Mouse (Mus musculus) liver, embryonic 15.5 days (tissue): Measurements from ENCODE around the gene Tbc1d10c. TPM values are rescaled to one million over a fixed set of nuclear protein-coding genes. Genes with fewer than 3 reads are reported as not detected.
A peak's percentile ranks its signal among the peaks of the same experiment; 100 is the strongest.

Experiments used
- ATAC-seq: fragments of 200-750 bp; cut with Nextera tagmentation; 2 replicates; pipeline ENCODE4 v1.8.0; 2017; ENCODE audit warnings: moderate number of reproducible peaks, mild to moderate bottlenecking, moderate library complexity; ENCODE audit not compliant: insufficient read depth
- H3K27ac ChIP-seq: fragments of 300-500 bp; sonication (generic); replicated peaks from 2 replicates; pipeline ENCODE4 v1.5.1; 2015; ENCODE audit warnings: mild to moderate bottlenecking, inconsistent platforms
- H3K27me3 ChIP-seq: fragments of 300-500 bp; sonication (generic); 2 replicates; pipeline ENCODE4 v1.6.1; 2015; ENCODE audit warnings: mild to moderate bottlenecking, inconsistent platforms
- H3K36me3 ChIP-seq: fragments of 300-500 bp; sonication (generic); replicated peaks from 2 replicates; pipeline ENCODE4 v1.6.1; 2015; ENCODE audit warnings: moderate library complexity, mild to moderate bottlenecking, inconsistent platforms
- H3K4me1 ChIP-seq: fragments of 300-500 bp; sonication (generic); replicated peaks from 2 replicates; pipeline ENCODE4 v1.6.1; 2015; ENCODE audit warnings: inconsistent platforms
- H3K4me2 ChIP-seq: fragments of 300-500 bp; sonication (generic); 2 replicates; pipeline ENCODE4 v1.6.1; 2015; ENCODE audit warnings: moderate library complexity, mild to moderate bottlenecking, inconsistent platforms
- H3K4me3 ChIP-seq: fragments of 300-500 bp; sonication (generic); replicated peaks from 2 replicates; pipeline ENCODE4 v1.5.1; 2015; ENCODE audit warnings: mild to moderate bottlenecking, inconsistent platforms
- H3K9ac ChIP-seq: fragments of 300-500 bp; sonication (generic); 2 replicates; pipeline ENCODE4 v1.6.1; 2015; ENCODE audit warnings: moderate library complexity, mild to moderate bottlenecking, inconsistent platforms
- H3K9me3 ChIP-seq: fragments of 300-500 bp; sonication (generic); replicated peaks from 2 replicates; pipeline ENCODE4 v1.6.1; 2016; ENCODE audit warnings: inconsistent platforms
- WGBS: fragments of 180-500 bp; shearing (Covaris S2); methylation state at CpG from one replicate; pipeline ENCODE4 v1.1.7; 2015; ENCODE audit warnings: mixed read lengths; ENCODE audit not compliant: insufficient replicate concordance; 5-methylcytosine and 5-hydroxymethylcytosine counted together
- polyA plus RNA-seq: library from polyadenylated mRNA; unstranded; fragments of >200 nt; fragmentation: Nextera tagmentation; extraction: Ambion mirVana; gene quantifications from 2 replicates; pipeline ENCODE4 v1.2.1, GENCODE M21; 2015

The Tbc1d10c gene
- polyA plus RNA-seq, 1 experiment from 2014 or later, result 5.5 TPM

DNA sequence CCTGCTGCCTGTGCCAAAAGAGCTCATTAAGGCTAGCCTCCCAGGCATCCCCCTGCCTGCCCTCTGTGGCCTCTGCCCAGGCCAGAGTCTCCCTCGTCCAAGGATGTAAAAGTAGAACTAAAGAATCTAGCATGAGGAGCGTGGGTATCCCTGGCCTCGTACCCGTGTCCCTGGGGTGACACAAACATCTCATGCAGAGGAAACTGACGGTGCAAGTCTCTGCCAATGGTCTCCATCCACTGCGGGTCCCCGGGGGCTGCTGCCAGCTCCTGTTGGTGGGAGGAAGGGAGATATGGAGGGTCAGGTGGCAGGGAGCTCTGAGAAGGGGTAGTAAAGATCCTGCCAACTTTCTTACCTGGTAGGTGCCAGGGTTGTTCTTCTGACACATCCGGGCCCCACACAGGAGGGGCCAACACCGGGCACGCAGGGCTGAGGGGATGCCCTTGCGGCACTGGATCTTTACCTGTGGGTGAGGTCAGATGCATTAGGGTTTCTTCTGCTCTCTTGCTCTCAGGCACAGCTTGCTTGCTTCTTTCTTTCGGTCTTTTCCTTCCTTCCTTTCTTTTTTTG lies 1.9 kb downstream of the Tbc1d10c start:
- Histone ChIP-seq H3K4me1 (peaks cover 53% of the 10 kb centered on the region), H3K36me3 (peaks cover 13% of the 10 kb centered on the region), H3K9me3 (no peaks in the 10 kb centered on the region), H3K9ac (no peak overlapping the region), H3K4me3 (no peak overlapping the region), H3K27ac (no peak overlapping the region), H3K4me2 (no peak overlapping the region), H3K27me3 (no peaks in the 10 kb centered on the region)
- WGBS, result 70% methylated on average over 12 of the region's 12 CpGs
- no peak for ATAC-seq

GRCm38 (mm10) chr19:4187303-4187702 lies 3.8 kb downstream of the Tbc1d10c start:
- Histone ChIP-seq H3K4me2 (no peak overlapping the region), H3K36me3 (no peaks in the 10 kb centered on the region), H3K4me3 (no peak overlapping the region), H3K4me1 (peaks cover 45% of the 10 kb centered on the region), H3K9me3 (no peaks in the 10 kb centered on the region), H3K27me3 (no peaks in the 10 kb centered on the region), H3K9ac (no peak overlapping the region), H3K27ac (no peak overlapping the region)
- ATAC-seq, result no peak
- 64% methylated on average over 3 of the region's 3 CpGs for WGBS

DNA sequence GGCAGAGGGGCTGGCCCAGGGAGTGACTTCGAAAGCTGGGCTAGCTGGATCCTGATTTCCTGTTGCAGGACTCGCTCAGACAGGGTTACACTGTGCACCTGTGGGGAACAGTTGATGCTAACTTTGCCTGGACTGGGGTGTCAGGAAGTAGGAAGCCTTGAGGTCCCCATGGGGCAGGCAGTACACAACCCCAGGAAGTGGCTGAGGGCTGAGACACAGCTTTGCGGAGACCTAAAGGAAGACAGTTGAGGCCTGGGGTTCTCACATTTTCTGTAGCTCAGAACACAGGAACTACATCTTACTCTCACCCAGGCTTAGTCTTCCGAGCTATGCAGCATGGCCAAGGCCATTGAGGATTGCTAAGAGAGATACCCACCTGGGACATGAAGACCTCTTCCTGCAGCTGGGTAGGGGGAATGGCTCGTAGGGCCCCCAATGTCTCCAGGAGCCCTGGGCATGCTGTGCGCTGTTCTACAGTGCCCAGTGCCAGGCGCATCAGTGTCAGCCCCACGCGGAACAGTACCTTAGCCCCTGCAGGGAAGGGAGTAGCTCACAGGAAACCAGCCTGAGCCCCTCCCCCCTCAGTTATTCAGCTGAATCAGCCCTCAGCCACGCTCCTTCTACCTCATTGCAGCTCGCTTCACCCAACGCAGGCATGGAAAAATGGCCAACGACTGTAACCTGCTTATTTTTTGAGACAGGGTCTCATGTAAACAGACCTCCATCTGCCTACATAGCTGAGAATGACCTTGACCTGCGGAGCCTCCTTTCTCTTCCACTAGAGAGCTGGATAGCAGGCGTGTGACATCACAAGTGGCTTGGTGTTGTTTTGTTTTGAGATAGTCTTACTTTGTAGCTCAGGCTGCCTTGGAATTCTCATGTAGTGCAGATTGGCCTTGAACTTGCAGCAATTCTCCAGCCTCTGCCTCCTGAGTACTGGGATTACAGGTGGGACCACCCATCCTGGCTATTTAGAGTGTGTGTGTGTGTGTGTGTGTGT lies 5.8 kb downstream of the Tbc1d10c start:
- Histone ChIP-seq H3K27ac (peak overlapping the region; percentile 42; the same call in 1 of the 2 replicates), H3K4me2 (peak overlapping the region; percentile 19; the same call in 1 of the 2 replicates), H3K4me3 (no peak overlapping the region), H3K27me3 (no peaks in the 10 kb centered on the region; the same call in 1 of the 2 replicates), H3K36me3 (no peaks in the 10 kb centered on the region), H3K4me1 (peaks cover 37% of the 10 kb centered on the region), H3K9ac (no peak overlapping the region), H3K9me3 (no peaks in the 10 kb centered on the region)
- ATAC-seq, result peak; percentile 55; the same call in 1 of the 2 replicates
- WGBS, result 24% methylated on average over 15 of the region's 15 CpGs

DNA sequence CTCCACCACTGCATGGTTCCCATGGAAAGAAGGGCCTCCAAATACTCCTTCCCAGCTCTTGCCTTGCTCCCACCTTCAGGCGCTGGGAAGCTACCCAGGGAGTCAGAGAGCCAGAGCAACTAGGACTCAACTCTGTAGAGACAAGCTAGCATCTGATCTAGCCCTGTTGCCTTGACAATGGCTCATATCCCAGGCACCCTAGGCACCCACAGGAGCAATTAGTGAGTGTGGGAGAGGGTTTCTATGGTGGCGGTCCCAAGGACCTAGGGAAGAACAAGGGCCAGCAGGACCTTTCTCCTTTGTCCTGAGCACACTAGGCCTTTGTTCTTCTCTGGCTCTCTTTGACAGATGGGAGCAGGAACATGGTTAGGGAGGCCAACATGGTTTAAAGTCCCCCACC lies 7.4 kb downstream of the Tbc1d10c start:
- Histone ChIP-seq H3K4me1 (peaks cover 38% of the 10 kb centered on the region), H3K9ac (no peak overlapping the region), H3K27ac (no peak overlapping the region), H3K9me3 (no peaks in the 10 kb centered on the region), H3K36me3 (no peaks in the 10 kb centered on the region), H3K4me3 (no peak overlapping the region), H3K4me2 (no peak overlapping the region), H3K27me3 (no peaks in the 10 kb centered on the region; the same call in 1 of the 2 replicates)
- WGBS, result 62% methylated on average over 2 of the region's 2 CpGs
- no peak for ATAC-seq

GRCm38 (mm10) chr19:4181892-4182291 lies 9.2 kb downstream of the Tbc1d10c start:
- H3K27me3 ChIP-seq, result no peaks in the 10 kb centered on the region; the same call in 1 of the 2 replicates
- no peak overlapping the region for H3K4me3 ChIP-seq
- peaks cover 34% of the 10 kb centered on the region for H3K4me1 ChIP-seq
- H3K9ac ChIP-seq, result no peak overlapping the region
- ATAC-seq, result no peak
- 40% methylated on average over 3 of the region's 3 CpGs for WGBS
- no peaks in the 10 kb centered on the region for H3K9me3 ChIP-seq
- H3K4me2 ChIP-seq, result no peak overlapping the region
- no peak overlapping the region for H3K27ac ChIP-seq
- no peaks in the 10 kb centered on the region for H3K36me3 ChIP-seq

DNA sequence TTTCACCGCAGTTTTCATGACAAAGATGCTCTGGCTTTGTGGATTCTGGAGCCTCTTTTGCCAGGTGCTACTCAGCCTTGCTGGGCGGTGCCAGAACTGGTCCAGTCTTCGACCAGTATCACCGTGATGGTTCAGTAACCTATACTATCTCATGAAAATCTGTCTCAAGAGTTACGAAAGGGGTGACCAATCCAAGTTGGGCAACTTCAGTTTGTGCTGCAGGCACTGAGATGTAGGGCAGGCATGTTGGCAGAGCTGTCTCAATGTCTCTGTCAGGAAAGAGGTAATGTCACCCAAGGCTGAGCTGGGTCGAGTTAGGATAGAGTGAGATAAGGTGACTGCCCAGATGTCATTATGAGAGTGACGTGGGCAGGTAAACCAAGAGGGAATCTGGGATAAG lies 10.7 kb downstream of the Tbc1d10c start:
- Histone ChIP-seq H3K36me3 (no peaks in the 10 kb centered on the region), H3K4me1 (peaks cover 34% of the 10 kb centered on the region), H3K27me3 (peaks cover 8% of the 10 kb centered on the region), H3K4me3 (no peak overlapping the region), H3K4me2 (no peak overlapping the region), H3K9ac (no peak overlapping the region), H3K9me3 (no peaks in the 10 kb centered on the region), H3K27ac (no peak overlapping the region)
- WGBS, result 62% methylated on average over 7 of the region's 7 CpGs
- ATAC-seq, result no peak

- H3K27me3 ChIP-seq, result peaks cover 18% of the 10 kb centered on the region
- peaks cover 30% of the 10 kb centered on the region for H3K4me1 ChIP-seq
- no peaks in the 10 kb centered on the region for H3K9me3 ChIP-seq
- H3K4me2 ChIP-seq, result peak within 1 kb of the TSS; percentile 27; the same call in 1 of the 2 replicates
- H3K9ac ChIP-seq, result no peak within 1 kb of the TSS
- no peak within 1 kb of the TSS for H3K4me3 ChIP-seq
- 19% methylated on average over 11 of the region's 11 CpGs for WGBS
- no peaks in the 10 kb centered on the region for H3K36me3 ChIP-seq
- no peak for ATAC-seq
- no peak within 1 kb of the TSS for H3K27ac ChIP-seq
These were observed 15.6 kb downstream of the Tbc1d10c start, which contains the start of gene Carns1 for GRCm38 (mm10) chr19:4175368-4175947. Carns1 (minus strand) TSS chr19:4175479.

DNA sequence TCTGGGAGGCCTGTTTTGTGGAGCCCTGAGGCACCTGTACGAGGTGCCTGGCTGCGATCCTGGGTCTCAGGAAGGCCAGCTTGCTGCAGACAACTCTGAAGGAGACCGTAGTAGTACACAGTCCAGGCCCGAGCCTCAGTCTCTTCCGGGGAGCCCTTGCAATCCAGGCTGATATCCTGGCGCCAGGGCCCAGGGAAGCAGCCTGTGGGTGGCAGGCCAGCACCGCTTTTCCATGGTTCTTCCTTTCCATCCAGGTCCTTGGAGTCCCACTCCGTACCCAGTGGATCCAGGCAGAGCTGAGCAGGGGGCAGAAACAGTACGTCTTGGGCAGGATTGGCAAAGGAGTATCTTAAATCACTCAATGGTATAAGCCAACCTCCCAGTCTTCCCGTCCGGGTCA lies 18.2 kb downstream of the Tbc1d10c start:
- ATAC-seq, result no peak
- Histone ChIP-seq H3K9me3 (no peaks in the 10 kb centered on the region), H3K9ac (no peak overlapping the region), H3K27me3 (peaks cover 18% of the 10 kb centered on the region), H3K36me3 (no peaks in the 10 kb centered on the region), H3K4me3 (no peak overlapping the region), H3K4me2 (no peak overlapping the region), H3K4me1 (peaks cover 47% of the 10 kb centered on the region), H3K27ac (no peak overlapping the region)
- WGBS, result 56% methylated on average over 11 of the region's 11 CpGs

- H3K27ac ChIP-seq, result no peak overlapping the region
- no peaks in the 10 kb centered on the region for H3K9me3 ChIP-seq
- no peak overlapping the region for H3K4me2 ChIP-seq
- 40% methylated on average over 13 of the region's 13 CpGs for WGBS
- no peak overlapping the region for H3K4me3 ChIP-seq
- H3K36me3 ChIP-seq, result no peaks in the 10 kb centered on the region
- H3K4me1 ChIP-seq, result peaks cover 54% of the 10 kb centered on the region
- no peak overlapping the region for H3K9ac ChIP-seq
- peaks cover 18% of the 10 kb centered on the region for H3K27me3 ChIP-seq
- no peak for ATAC-seq
These were observed 19.4 kb downstream of the Tbc1d10c start for GRCm38 (mm10) chr19:4171393-4172290.

DNA sequence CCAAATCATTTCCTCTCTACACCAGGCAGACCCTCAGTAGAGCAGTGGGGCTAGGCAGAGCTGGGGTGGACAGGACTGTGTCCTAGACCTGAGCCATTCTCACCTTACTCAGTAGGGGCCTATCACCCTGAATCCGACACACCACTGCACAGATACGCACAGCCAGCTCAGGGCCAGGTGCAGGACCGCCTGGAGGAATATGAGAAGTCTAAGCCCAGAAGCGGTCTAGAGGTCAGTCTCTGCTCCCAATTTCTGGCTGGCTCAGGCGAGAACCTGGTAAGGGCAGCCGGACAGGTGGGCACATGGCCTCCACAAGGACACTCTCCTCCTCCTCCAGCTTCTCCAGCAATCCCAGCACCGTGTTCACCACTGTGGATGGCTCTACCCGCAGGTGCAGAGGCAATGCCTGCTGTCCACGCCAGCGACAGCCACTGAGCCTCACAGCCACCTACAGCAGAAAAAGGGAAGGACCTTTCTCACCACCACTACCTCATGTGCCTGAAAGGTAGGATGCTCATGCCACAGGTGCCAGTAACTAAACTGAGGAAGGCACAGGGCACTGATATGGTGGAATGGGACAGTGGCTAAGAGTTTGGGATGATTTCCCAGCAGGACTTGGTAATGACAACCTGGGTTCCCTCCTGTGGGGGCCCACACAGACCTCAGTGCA lies 20.2 kb downstream of the Tbc1d10c start:
- Histone ChIP-seq H3K9ac (no peak overlapping the region), H3K27ac (no peak overlapping the region)
- 71% methylated on average over 10 of the region's 10 CpGs for WGBS

More for the DNA sequence above, 20.2 kb downstream of the Tbc1d10c start:
- Histone ChIP-seq H3K27me3 (peaks cover 15% of the 10 kb centered on the region), H3K4me1 (peaks cover 54% of the 10 kb centered on the region), H3K36me3 (no peaks in the 10 kb centered on the region), H3K4me3 (no peak overlapping the region), H3K9me3 (no peaks in the 10 kb centered on the region), H3K4me2 (no peak overlapping the region)
- no peak for ATAC-seq
